Mouse (Mus musculus) cerebellum, adult 2 months (tissue): ENCODE data around the gene Pml. TPM values are rescaled to one million over a fixed set of nuclear protein-coding genes. Genes with fewer than 3 reads are reported as not detected.
"Not testable (repeated sequence)": the region's sequence is repeated elsewhere in the genome, so short reads cannot be mapped to it uniquely, and the experiment has no call there.

Experiments
- DNase-seq, 2 experiments: peaks; one replicate each; pipeline ENCODE4 v3.0.0; 2021
- H3K27ac ChIP-seq: fragments of 200-500 bp; 2 replicates; pipeline ENCODE4 v1.5.1; 2012; ENCODE audit warnings: low read length, control low read depth, inconsistent platforms; ENCODE audit not compliant: insufficient read depth
- H3K27me3 ChIP-seq: fragments of 200-500 bp; 2 replicates; pipeline ENCODE4 v1.6.1; 2012; ENCODE audit warnings: inconsistent platforms, mild to moderate bottlenecking, low read length, moderate library complexity; ENCODE audit not compliant: control insufficient read depth, insufficient read depth
- H3K4me1 ChIP-seq: fragments of 200-500 bp; 2 replicates; pipeline ENCODE4 v1.6.1; 2011; ENCODE audit warnings: low read length; ENCODE audit not compliant: control insufficient read depth, insufficient read depth
- H3K4me3 ChIP-seq: fragments of 200-500 bp; replicated peaks from 2 replicates; pipeline ENCODE3; 2011; ENCODE audit warnings: mild to moderate bottlenecking, low read depth, low read length, control low read depth; ENCODE audit not compliant: insufficient read depth
- CTCF ChIP-seq: fragments of 200-500 bp; IDR thresholded peaks from 2 replicates; pipeline ENCODE4 v1.5.1; 2011; ENCODE audit warnings: low read depth, mild to moderate bottlenecking, control low read depth, low read length, moderate library complexity, borderline replicate concordance; ENCODE audit not compliant: insufficient read depth
- POLR2A ChIP-seq: fragments of 200-500 bp; IDR thresholded peaks from 2 replicates; pipeline ENCODE4 v1.6.1; 2011; ENCODE audit warnings: low read length, control low read depth, borderline replicate concordance; ENCODE audit not compliant: insufficient read depth
- WGBS: fragments of 180-500 bp; shearing (Covaris S2); methylation state at CpG from one replicate; pipeline ENCODE4 v1.1.7; 2018; 5-methylcytosine and 5-hydroxymethylcytosine counted together
- polyA plus RNA-seq: library from polyadenylated mRNA; depleted of rRNA; stranded (reverse); fragments of >200 nt; gene quantifications from 2 replicates; pipeline ENCODE4 v1.2.3, GENCODE M21; 2012

Gene Pml
- polyA plus RNA-seq, 1 experiment, result 9.9 TPM

GRCm38 (mm10) chr9:58275115-58275774, 25.7 kb upstream of the Pml start:
- no peak overlapping the region for H3K27ac ChIP-seq
- WGBS, result 28% methylated on average over 8 of the region's 8 CpGs
- TF ChIP-seq POLR2A, result no peak
- no peak for TF ChIP-seq CTCF
- H3K27me3 ChIP-seq, result no peaks in the 10 kb centered on the region
- peaks cover 10% of the 10 kb centered on the region; the same call in 1 of the 2 replicates for H3K4me1 ChIP-seq
- no peak overlapping the region for H3K4me3 ChIP-seq
- DNase-seq, result peak; percentile 44 to 62

GRCm38 (mm10) chr9:58274626-58275025, 25.0 kb upstream of the Pml start:
- 83% methylated on average over 3 of the region's 3 CpGs for WGBS
- Histone ChIP-seq H3K27me3 (no peaks in the 10 kb centered on the region), H3K4me1 (peaks cover 10% of the 10 kb centered on the region; the same call in 1 of the 2 replicates), H3K4me3 (no peak overlapping the region), H3K27ac (no peak overlapping the region)
- TF ChIP-seq POLR2A (no peak), CTCF (no peak)
- no peak for DNase-seq

GRCm38 (mm10) chr9:58274101-58274604, 24.6 kb upstream of the Pml start:
- H3K4me3 ChIP-seq, result no peak overlapping the region
- WGBS, result 92% methylated on average over 7 of the region's 7 CpGs
- TF ChIP-seq POLR2A (no peak), CTCF (no peak)
- H3K27ac ChIP-seq, result no peak overlapping the region
- no peak for DNase-seq
- peaks cover 10% of the 10 kb centered on the region; the same call in 1 of the 2 replicates for H3K4me1 ChIP-seq
- no peaks in the 10 kb centered on the region for H3K27me3 ChIP-seq

GRCm38 (mm10) chr9:58272855-58273254, 23.3 kb upstream of the Pml start:
- Histone ChIP-seq H3K4me3 (no peak overlapping the region), H3K4me1 (peaks cover 10% of the 10 kb centered on the region; the same call in 1 of the 2 replicates), H3K27me3 (no peaks in the 10 kb centered on the region), H3K27ac (no peak overlapping the region)
- DNase-seq, result no peak
- TF ChIP-seq POLR2A (no peak), CTCF (no peak)
- WGBS, result 88% methylated on average over 9 of the region's 9 CpGs

- H3K27ac ChIP-seq, result no peak overlapping the region
- TF ChIP-seq CTCF (no peak), POLR2A (no peak)
- no peak for DNase-seq
- H3K4me1 ChIP-seq, result peaks cover 10% of the 10 kb centered on the region; the same call in 1 of the 2 replicates
- no peak overlapping the region for H3K4me3 ChIP-seq
- no peaks in the 10 kb centered on the region for H3K27me3 ChIP-seq
- 85% methylated on average over 2 of the region's 2 CpGs for WGBS
These were observed 22.5 kb upstream of the Pml start for GRCm38 (mm10) chr9:58272068-58272541.

GRCm38 (mm10) chr9:58271551-58271950, 22.0 kb upstream of the Pml start:
- H3K4me1 ChIP-seq, DNase-seq, H3K4me3 ChIP-seq, H3K27ac ChIP-seq, H3K27me3 ChIP-seq: not testable (repeated sequence)
- 96% methylated on average over 9 of the region's 9 CpGs for WGBS

- no peak overlapping the region for H3K4me3 ChIP-seq
- peaks cover 10% of the 10 kb centered on the region; the same call in 1 of the 2 replicates for H3K4me1 ChIP-seq
- no peak overlapping the region for H3K27ac ChIP-seq
- no peaks in the 10 kb centered on the region for H3K27me3 ChIP-seq
- 96% methylated on average over 3 of the region's 3 CpGs for WGBS
- no peak for DNase-seq
- TF ChIP-seq CTCF (no peak), POLR2A (no peak)
These were observed 21.5 kb upstream of the Pml start for GRCm38 (mm10) chr9:58271109-58271508.

GRCm38 (mm10) chr9:58270081-58270480, 20.5 kb upstream of the Pml start:
- no peak for DNase-seq
- H3K4me1 ChIP-seq, result peaks cover 2% of the 10 kb centered on the region; the same call in 1 of the 2 replicates
- WGBS, result 62% methylated on average over 3 of the region's 3 CpGs
- H3K27ac ChIP-seq, result no peak overlapping the region
- H3K4me3 ChIP-seq, result no peak overlapping the region
- TF ChIP-seq CTCF (no peak), POLR2A (no peak)
- no peaks in the 10 kb centered on the region for H3K27me3 ChIP-seq
